Mouse (Mus musculus): Measurements from ENCODE around the gene Cox6a2. TPM values are rescaled to one million over a fixed set of nuclear protein-coding genes. Genes with fewer than 3 reads are reported as not detected.

Gene Cox6a2
- polyA plus RNA-seq, 1 experiment from 2014 or later = 0.90 TPM

- no peak for TF ChIP-seq CTCF (IDR thresholded peaks at IDR 0.05; ENCODE audit: low read depth)
- H3K9me3 ChIP-seq (ENCODE audit: control insufficient read depth) = no peaks in the 10 kb centered on the region
- WGBS = 74% methylated on average over 10 of the region's 10 CpGs
- H3K4me2 ChIP-seq (replicated peaks; ENCODE audit: low read depth) = no peak overlapping the region
- H3K4me1 ChIP-seq (replicated peaks; ENCODE audit: control insufficient read depth, insufficient read depth, low read length) = no peaks in the 10 kb centered on the region
- no peak overlapping the region for H3K4me3 ChIP-seq (ENCODE audit: low read depth, low read length)
- no peaks in the 10 kb centered on the region for H3K27me3 ChIP-seq (replicated peaks; ENCODE audit: control insufficient read depth, insufficient read depth, low read length)
- H3K9ac ChIP-seq (ENCODE audit: low read depth, low read length) = no peak overlapping the region
- ATAC-seq = no peak
- H3K36me3 ChIP-seq (ENCODE audit: control insufficient read depth, insufficient read depth) = peaks cover 48% of the 10 kb centered on the region
- no peak overlapping the region for H3K27ac ChIP-seq (ENCODE audit: low read depth, low read length)
These were observed 37.7 kb upstream of the Cox6a2 start for GRCm38 (mm10) chr7:128243921-128244320.

- no peak for ATAC-seq
- H3K9me3 ChIP-seq (ENCODE audit: control insufficient read depth) = no peaks in the 10 kb centered on the region
- H3K4me3 ChIP-seq (ENCODE audit: low read depth, low read length) = no peak overlapping the region
- 93% methylated on average over 16 of the region's 16 CpGs for WGBS
- H3K27me3 ChIP-seq (replicated peaks; ENCODE audit: control insufficient read depth, insufficient read depth, low read length) = no peaks in the 10 kb centered on the region
- H3K4me2 ChIP-seq (replicated peaks; ENCODE audit: low read depth) = no peak overlapping the region
- no peak for TF ChIP-seq CTCF (IDR thresholded peaks at IDR 0.05; ENCODE audit: low read depth)
- H3K27ac ChIP-seq (ENCODE audit: low read depth, low read length) = no peak overlapping the region
- peaks cover 48% of the 10 kb centered on the region for H3K36me3 ChIP-seq (ENCODE audit: control insufficient read depth, insufficient read depth)
- H3K9ac ChIP-seq (ENCODE audit: low read depth, low read length) = no peak overlapping the region
- no peaks in the 10 kb centered on the region for H3K4me1 ChIP-seq (replicated peaks; ENCODE audit: control insufficient read depth, insufficient read depth, low read length)
These were observed 36.1 kb upstream of the Cox6a2 start for GRCm38 (mm10) chr7:128242331-128242730.

GRCm38 (mm10) chr7:128240131-128240784 lies 34.1 kb upstream of the Cox6a2 start:
- 95% methylated on average over 27 of the region's 27 CpGs for WGBS
- no peak overlapping the region for H3K9ac ChIP-seq (ENCODE audit: low read depth, low read length)
- no peak overlapping the region for H3K4me3 ChIP-seq (ENCODE audit: low read depth, low read length)
- H3K36me3 ChIP-seq (ENCODE audit: control insufficient read depth, insufficient read depth) = peaks cover 48% of the 10 kb centered on the region
- H3K4me1 ChIP-seq (replicated peaks; ENCODE audit: control insufficient read depth, insufficient read depth, low read length) = no peaks in the 10 kb centered on the region
- TF ChIP-seq CTCF (IDR thresholded peaks at IDR 0.05; ENCODE audit: low read depth) = no peak
- H3K9me3 ChIP-seq (ENCODE audit: control insufficient read depth) = no peaks in the 10 kb centered on the region
- H3K4me2 ChIP-seq (replicated peaks; ENCODE audit: low read depth) = no peak overlapping the region
- no peak for ATAC-seq
- no peak overlapping the region for H3K27ac ChIP-seq (ENCODE audit: low read depth, low read length)
- H3K27me3 ChIP-seq (replicated peaks; ENCODE audit: control insufficient read depth, insufficient read depth, low read length) = no peaks in the 10 kb centered on the region

GRCm38 (mm10) chr7:128238991-128239390 lies 32.8 kb upstream of the Cox6a2 start:
- Histone ChIP-seq H3K9ac (ENCODE audit: low read depth, low read length) (no peak overlapping the region), H3K9me3 (ENCODE audit: control insufficient read depth) (no peaks in the 10 kb centered on the region), H3K4me2 (replicated peaks; ENCODE audit: low read depth) (peak overlapping the region; percentile 81), H3K27ac (ENCODE audit: low read depth, low read length) (peak overlapping the region; percentile 99; the same call in 1 of the 2 replicates), H3K36me3 (ENCODE audit: control insufficient read depth, insufficient read depth) (peaks cover 38% of the 10 kb centered on the region), H3K4me1 (replicated peaks; ENCODE audit: control insufficient read depth, insufficient read depth, low read length) (no peaks in the 10 kb centered on the region), H3K4me3 (ENCODE audit: low read depth, low read length) (peak overlapping the region; percentile 76), H3K27me3 (replicated peaks; ENCODE audit: control insufficient read depth, insufficient read depth, low read length) (no peaks in the 10 kb centered on the region)
- no peak for ATAC-seq
- TF ChIP-seq CTCF (IDR thresholded peaks at IDR 0.05; ENCODE audit: low read depth) = peak; percentile 79
- 18% methylated on average over 4 of the region's 4 CpGs for WGBS

GRCm38 (mm10) chr7:128237927-128238778 lies 32.0 kb upstream of the Cox6a2 start, which contains the start of gene 9130023H24Rik:
Gene 9130023H24Rik, minus strand, starts transcription at chr7:128238031.
- H3K27ac ChIP-seq (ENCODE audit: low read depth, low read length) = peak within 1 kb of the TSS; percentile 99
- peak within 1 kb of the TSS; percentile 85 for H3K9ac ChIP-seq (ENCODE audit: low read depth, low read length)
- no peaks in the 10 kb centered on the region for H3K27me3 ChIP-seq (replicated peaks; ENCODE audit: control insufficient read depth, insufficient read depth, low read length)
- peaks cover 34% of the 10 kb centered on the region for H3K36me3 ChIP-seq (ENCODE audit: control insufficient read depth, insufficient read depth)
- peak; percentile 90 for ATAC-seq
- H3K4me1 ChIP-seq (replicated peaks; ENCODE audit: control insufficient read depth, insufficient read depth, low read length) = no peaks in the 10 kb centered on the region
- TF ChIP-seq CTCF (IDR thresholded peaks at IDR 0.05; ENCODE audit: low read depth) = peak; percentile 60
- H3K4me3 ChIP-seq (ENCODE audit: low read depth, low read length) = peak within 1 kb of the TSS; percentile 76
- peak within 1 kb of the TSS; percentile 81 for H3K4me2 ChIP-seq (replicated peaks; ENCODE audit: low read depth)
- H3K9me3 ChIP-seq (ENCODE audit: control insufficient read depth) = no peaks in the 10 kb centered on the region
- WGBS = under 1% methylated on average over 70 of the region's 72 CpGs

GRCm38 (mm10) chr7:128237593-128237926 lies 31.4 kb upstream of the Cox6a2 start:
- H3K4me3 ChIP-seq (ENCODE audit: low read depth, low read length) = peak overlapping the region; percentile 76
- WGBS = under 1% methylated on average over 25 of the region's 25 CpGs
- peak overlapping the region; percentile 81 for H3K4me2 ChIP-seq (replicated peaks; ENCODE audit: low read depth)
- peak overlapping the region; percentile 99 for H3K27ac ChIP-seq (ENCODE audit: low read depth, low read length)
- peak overlapping the region; percentile 85 for H3K9ac ChIP-seq (ENCODE audit: low read depth, low read length)
- no peak for TF ChIP-seq CTCF (IDR thresholded peaks at IDR 0.05; ENCODE audit: low read depth)
- no peaks in the 10 kb centered on the region for H3K9me3 ChIP-seq (ENCODE audit: control insufficient read depth)
- ATAC-seq = no peak
- no peaks in the 10 kb centered on the region for H3K4me1 ChIP-seq (replicated peaks; ENCODE audit: control insufficient read depth, insufficient read depth, low read length)
- H3K36me3 ChIP-seq (ENCODE audit: control insufficient read depth, insufficient read depth) = peaks cover 32% of the 10 kb centered on the region
- H3K27me3 ChIP-seq (replicated peaks; ENCODE audit: control insufficient read depth, insufficient read depth, low read length) = no peaks in the 10 kb centered on the region

Measured in intestine, postnatal 0 days (tissue).